Mouse (Mus musculus) CH12.LX (cell line): ENCODE measurements around the gene Cacnb2. TPM values are rescaled to one million over a fixed set of nuclear protein-coding genes. Genes with fewer than 3 reads are reported as not detected.

Experiments used
- DNase-seq: peaks from one replicate; pipeline ENCODE4 v3.0.0-alpha.2; 2013; ENCODE audit errors: extremely low read depth
- H3K27ac ChIP-seq: 2 replicates; pipeline ENCODE4 v1.5.1; 2012; ENCODE audit warnings: low read depth, mild to moderate bottlenecking, control low read depth, moderate library complexity; ENCODE audit not compliant: insufficient read depth
- H3K27me3 ChIP-seq: replicated peaks from 2 replicates; pipeline ENCODE3; 2012; ENCODE audit warnings: inconsistent platforms
- H3K36me3 ChIP-seq, 2 experiments: replicated peaks in 1 of 2; 2 replicates each; pipeline versions ENCODE3 to v1.6.1; 2012; ENCODE audit warnings: inconsistent platforms in 1 of 2, low read length in 1 of 2, mild to moderate bottlenecking in 1 of 2, mixed read lengths in 1 of 2, moderate library complexity in 1 of 2; ENCODE audit not compliant: control insufficient read depth in 1 of 2, insufficient read depth in 1 of 2
- H3K4me1 ChIP-seq, 2 experiments: 2 replicates each; pipeline ENCODE4 v1.6.1; 2012; ENCODE audit warnings: inconsistent platforms in 1 of 2, moderate library complexity in 1 of 2; ENCODE audit not compliant: insufficient read depth in 2 of 2, control insufficient read depth in 1 of 2
- H3K4me2 ChIP-seq: 2 replicates; pipeline ENCODE4 v1.6.1; 2012; ENCODE audit warnings: low read depth, mild to moderate bottlenecking, control low read depth; ENCODE audit not compliant: poor library complexity, insufficient read depth, severe bottlenecking
- H3K4me3 ChIP-seq, 3 experiments: fragments of 150-350 bp in 1 of 3; sonication (generic) in 1 of 3; replicated peaks in 1 of 3; 2 replicates each; pipeline versions ENCODE3 to v1.5.1; 2011 to 2012; ENCODE audit warnings: low read depth in 2 of 3, low read length in 2 of 3, mild to moderate bottlenecking in 2 of 3, moderate library complexity in 2 of 3, control low read depth in 1 of 3, improper control_type of control experiment in 1 of 3, inconsistent platforms in 1 of 3, mixed read lengths in 1 of 3; ENCODE audit not compliant: poor library complexity in 1 of 3
- H3K79me2 ChIP-seq: replicated peaks from 2 replicates; pipeline ENCODE4 v1.6.1; 2012; ENCODE audit warnings: mild to moderate bottlenecking, moderate library complexity; ENCODE audit not compliant: control insufficient read depth, poor library complexity, insufficient read depth, severe bottlenecking; ENCODE audit errors: extremely low read depth
- H3K9ac ChIP-seq: 2 replicates; pipeline ENCODE4 v1.6.1; 2012; ENCODE audit warnings: low read depth, mild to moderate bottlenecking, control low read depth, moderate library complexity; ENCODE audit not compliant: insufficient read depth
- H3K9me3 ChIP-seq: replicated peaks from 2 replicates; pipeline ENCODE3; 2012; ENCODE audit warnings: low read length, inconsistent platforms, mixed read lengths
- BHLHE40 ChIP-seq: IDR thresholded peaks from 2 replicates; pipeline ENCODE4 v1.6.1; 2011; ENCODE audit warnings: mild to moderate bottlenecking, low read depth, low read length, improper control_type of control experiment
- CHD1 ChIP-seq: IDR thresholded peaks from 2 replicates; pipeline ENCODE4 v1.6.1; 2012; ENCODE audit warnings: low read depth, low read length, improper control_type of control experiment, inconsistent platforms
- CHD2 ChIP-seq: IDR thresholded peaks from 2 replicates; pipeline ENCODE4 v1.6.1; 2011; ENCODE audit warnings: low read length, improper control_type of control experiment
- CTCF ChIP-seq, 2 experiments: IDR thresholded peaks in 1 of 2; conservative IDR thresholded peaks in 1 of 2; 2 replicates each; pipeline ENCODE4 v1.5.1; 2011 to 2012; ENCODE audit warnings: low read depth in 2 of 2, low read length in 2 of 2, improper control_type of control experiment in 1 of 2, inconsistent platforms in 1 of 2, mild to moderate bottlenecking in 1 of 2, moderate library complexity in 1 of 2
- EP300 ChIP-seq: IDR thresholded peaks from 2 replicates; pipeline ENCODE4 v1.6.1; 2011; ENCODE audit warnings: low read length, improper control_type of control experiment
- ETS1 ChIP-seq: conservative IDR thresholded peaks from 2 replicates; pipeline ENCODE4 v1.6.1; 2012; ENCODE audit warnings: low read depth, mild to moderate bottlenecking, inconsistent platforms, low read length, improper control_type of control experiment, moderate library complexity
- GABPA ChIP-seq: IDR thresholded peaks from 2 replicates; pipeline ENCODE4 v1.6.1; 2012; ENCODE audit warnings: low read depth, low read length, improper control_type of control experiment, inconsistent platforms; ENCODE audit not compliant: insufficient replicate concordance
- HCFC1 ChIP-seq: IDR thresholded peaks from 2 replicates; pipeline ENCODE4 v1.6.1; 2012; ENCODE audit warnings: low read depth, mild to moderate bottlenecking, inconsistent platforms, low read length, improper control_type of control experiment
- IRF4 ChIP-seq: IDR thresholded peaks from 2 replicates; pipeline ENCODE4 v1.6.1; 2014; ENCODE audit warnings: low read depth, mild to moderate bottlenecking, inconsistent platforms, low read length, improper control_type of control experiment
- JUN ChIP-seq: IDR thresholded peaks from 2 replicates; pipeline ENCODE4 v1.6.1; 2011; ENCODE audit warnings: low read depth, mild to moderate bottlenecking, low read length, improper control_type of control experiment, moderate library complexity; ENCODE audit not compliant: insufficient read depth
- JUND ChIP-seq: conservative IDR thresholded peaks from 2 replicates; pipeline ENCODE4 v1.6.1; 2011; ENCODE audit warnings: low read depth, low read length, improper control_type of control experiment
- KAT2A ChIP-seq: IDR thresholded peaks from 2 replicates; pipeline ENCODE4 v1.6.1; 2012; ENCODE audit warnings: low read length, improper control_type of control experiment, inconsistent platforms; ENCODE audit not compliant: insufficient replicate concordance
- MAFK ChIP-seq: IDR thresholded peaks from 2 replicates; pipeline ENCODE4 v1.6.1; 2011; ENCODE audit warnings: low read length, improper control_type of control experiment; ENCODE audit not compliant: insufficient replicate concordance
- MAX ChIP-seq: IDR thresholded peaks from 2 replicates; pipeline ENCODE4 v1.6.1; 2011; ENCODE audit warnings: low read length, improper control_type of control experiment
- MAZ ChIP-seq: IDR thresholded peaks from 2 replicates; pipeline ENCODE4 v1.6.1; 2012; ENCODE audit warnings: low read depth, mild to moderate bottlenecking, inconsistent platforms, low read length, improper control_type of control experiment, moderate library complexity
- MEF2A ChIP-seq: IDR thresholded peaks from 2 replicates; pipeline ENCODE4 v1.6.1; 2014; ENCODE audit warnings: low read depth, mild to moderate bottlenecking, inconsistent platforms, low read length, improper control_type of control experiment, borderline replicate concordance
- NELFE ChIP-seq: IDR thresholded peaks from 2 replicates; pipeline ENCODE4 v1.6.1; 2011; ENCODE audit warnings: low read depth, low read length, improper control_type of control experiment
- PAX5 ChIP-seq: IDR thresholded peaks from 2 replicates; pipeline ENCODE4 v1.6.1; 2012; ENCODE audit warnings: low read length, inconsistent platforms, mixed read lengths
- POLR2AphosphoS2 ChIP-seq: IDR thresholded peaks from 2 replicates; pipeline ENCODE4 v1.6.1; 2011; ENCODE audit warnings: low read depth, low read length, improper control_type of control experiment
- RAD21 ChIP-seq: IDR thresholded peaks from 2 replicates; pipeline ENCODE4 v1.6.1; 2011; ENCODE audit warnings: low read depth, mild to moderate bottlenecking, low read length, improper control_type of control experiment, moderate library complexity
- SIN3A ChIP-seq: IDR thresholded peaks from 2 replicates; pipeline ENCODE4 v1.6.1; 2012; ENCODE audit warnings: low read length, improper control_type of control experiment, inconsistent platforms
- SMC3 ChIP-seq: IDR thresholded peaks from 2 replicates; pipeline ENCODE4 v1.6.1; 2011; ENCODE audit warnings: low read depth, low read length, improper control_type of control experiment
- TBP ChIP-seq: conservative IDR thresholded peaks from 2 replicates; pipeline ENCODE4 v1.6.1; 2011; ENCODE audit warnings: low read depth, low read length, improper control_type of control experiment
- TCF12 ChIP-seq: IDR thresholded peaks from 2 replicates; pipeline ENCODE4 v1.6.1; 2014; ENCODE audit warnings: low read depth, mild to moderate bottlenecking, inconsistent platforms, low read length, improper control_type of control experiment
- UBTF ChIP-seq: IDR thresholded peaks from 2 replicates; pipeline ENCODE4 v1.6.1; 2012; ENCODE audit warnings: low read depth, mild to moderate bottlenecking, inconsistent platforms, low read length, improper control_type of control experiment, moderate library complexity
- USF2 ChIP-seq: conservative IDR thresholded peaks from 2 replicates; pipeline ENCODE4 v1.6.1; 2011; ENCODE audit warnings: low read depth, low read length, improper control_type of control experiment
- ZC3H11A ChIP-seq: IDR thresholded peaks from 2 replicates; pipeline ENCODE4 v1.6.1; 2012; ENCODE audit warnings: low read depth, mild to moderate bottlenecking, inconsistent platforms, low read length, improper control_type of control experiment
- ZKSCAN1 ChIP-seq: IDR thresholded peaks from 2 replicates; pipeline ENCODE4 v1.6.1; 2012; ENCODE audit warnings: low read depth, inconsistent platforms, low read length, improper control_type of control experiment, borderline replicate concordance
- ZMIZ1 ChIP-seq: IDR thresholded peaks from 2 replicates; pipeline ENCODE4 v1.6.1; 2012; ENCODE audit warnings: low read depth, mild to moderate bottlenecking, inconsistent platforms, low read length, improper control_type of control experiment
- dilution Hi-C: fragments of 300-500 bp; cut with MboI; formaldehyde crosslinking; loops from 2 replicates; pipeline ENCODE4 v1.14.3; 2020; ENCODE audit warnings: low sequenced_read_pairs; ENCODE audit not compliant: extremely low pct_unique_long_range_greater_than_20kb, extremely low pct_ligation_motif_present
- in situ Hi-C: fragments of 300-500 bp; cut with MboI; formaldehyde crosslinking; loops from 3 replicates; pipeline ENCODE4 v1.14.3; 2019; ENCODE audit warnings: low sequenced_read_pairs, low pct_ligation_motif_present, low pct_unique_long_range_greater_than_20kb, mixed read lengths
- polyA plus RNA-seq: library from polyadenylated mRNA; unstranded; fragments of >175 nt; gene quantifications from 2 replicates; pipeline ENCODE4 v1.2.1, GENCODE M21; 2012; ENCODE audit warnings: low read depth; ENCODE audit not compliant: insufficient read length
- total RNA-seq, 2 experiments: library from RNA; depleted of rRNA; stranded (reverse); fragments of 300-350 nt in 1 of 2; fragments of >200 nt in 1 of 2; gene quantifications; 2 replicates each; pipeline ENCODE4 v1.2.3; 2012 to 2014

Gene Cacnb2
- total and polyA plus RNA-seq, 3 experiments = 0.42 to 2.8 (median 0.93) TPM

GRCm38 (mm10) chr2:14605207-14605606, 2.3 kb downstream of the Cacnb2 start:
- Histone ChIP-seq H3K36me3 (no peaks in the 10 kb centered on the region), H3K9ac (no peak overlapping the region), H3K9me3 (no peaks in the 10 kb centered on the region), H3K4me3 (peak overlapping the region in 1 of 3 experiments; percentile 58), H3K4me2 (peak overlapping the region; percentile 88), H3K27me3 (peaks cover 2% of the 10 kb centered on the region), H3K27ac (no peak overlapping the region), H3K4me1 (peaks cover 4 to 14% of the 10 kb centered on the region in 2 experiments; a peak in 2 of 4 replicates), H3K79me2 (no peaks in the 10 kb centered on the region)
- dilution Hi-C loops (no loop called here), in situ Hi-C loops (no loop called here)
- no peak for DNase-seq
- TF ChIP-seq MEF2A = no peak
- TF ChIP-seq USF2 = no peak
- TF ChIP-seq UBTF = no peak
- TF ChIP-seq IRF4 = no peak
- TF ChIP-seq ZC3H11A = no peak
- no peak for TF ChIP-seq TBP
- no peak for TF ChIP-seq MAX
- no peak for TF ChIP-seq TCF12
- no peak for TF ChIP-seq NELFE
- no peak for TF ChIP-seq ETS1
- no peak for TF ChIP-seq EP300
- TF ChIP-seq GABPA = no peak
- TF ChIP-seq JUN = no peak
- TF ChIP-seq RAD21 = no peak
- TF ChIP-seq ZMIZ1 = no peak
- no peak for TF ChIP-seq SIN3A
- TF ChIP-seq KAT2A = no peak
- TF ChIP-seq HCFC1 = no peak
- no peak for TF ChIP-seq CTCF (conservative IDR thresholded peaks at IDR 0.05 in 1 of 2, IDR thresholded peaks at IDR 0.05 in 1 of 2; ENCODE audit: low read depth in 2 of 2, low read length in 2 of 2)
- no peak for TF ChIP-seq ZKSCAN1

GRCm38 (mm10) chr2:14608606-14609005, 5.7 kb downstream of the Cacnb2 start:
- Histone ChIP-seq H3K9me3 (no peaks in the 10 kb centered on the region), H3K27ac (no peak overlapping the region), H3K4me1 (peaks cover 4 to 11% of the 10 kb centered on the region in 2 experiments; a peak in 2 of 4 replicates), H3K4me3 (no peak overlapping the region), H3K36me3 (no peaks in the 10 kb centered on the region), H3K9ac (no peak overlapping the region), H3K27me3 (peaks cover 2% of the 10 kb centered on the region), H3K4me2 (no peak overlapping the region), H3K79me2 (no peaks in the 10 kb centered on the region)
- dilution Hi-C loops = no loop called here
- no peak for TF ChIP-seq ETS1
- TF ChIP-seq CHD2 = no peak
- TF ChIP-seq UBTF = no peak
- TF ChIP-seq JUND = no peak
- TF ChIP-seq NELFE = no peak
- TF ChIP-seq BHLHE40 = no peak
- no peak for TF ChIP-seq ZC3H11A
- TF ChIP-seq RAD21 = no peak
- TF ChIP-seq POLR2AphosphoS2 = no peak
- TF ChIP-seq EP300 = no peak
- no peak for TF ChIP-seq SMC3
- TF ChIP-seq MAZ = no peak
- TF ChIP-seq MAFK = no peak
- no peak for TF ChIP-seq PAX5
- TF ChIP-seq CHD1 = no peak
- no peak for DNase-seq
- in situ Hi-C loops = no loop called here
